Mouse (Mus musculus): ENCODE data around the gene Psme2.

Psme2 gene

GRCm38 (mm10) chr14:55590748-55591330 is at the start of gene Psme2:
Psme2 (minus strand) TSS chr14:55591113.
- DNase-seq (ENCODE audit: low spot score), result peak; percentile 89

- DNase-seq (ENCODE audit: low spot score), result no peak
These were observed 46.9 kb upstream of the Psme2 start, which contains the start of gene Gm49378 for GRCm38 (mm10) chr14:55637795-55638194. Gm49378 (minus strand) TSS chr14:55637895.

GRCm38 (mm10) chr14:55635523-55636007 is 44.7 kb upstream of the Psme2 start, which contains the start of gene Ipo4:
Ipo4 (minus strand) TSS chr14:55635957.
- peak; percentile 82 for DNase-seq (ENCODE audit: low spot score)

- DNase-seq (ENCODE audit: low spot score), result peak; percentile 37
These were observed 44.1 kb upstream of the Psme2 start for GRCm38 (mm10) chr14:55634874-55635522.

GRCm38 (mm10) chr14:55629312-55629711 is 38.4 kb upstream of the Psme2 start:
- DNase-seq (ENCODE audit: low spot score), result peak; percentile 32

- DNase-seq (ENCODE audit: low spot score), result no peak
These were observed 37.3 kb upstream of the Psme2 start for GRCm38 (mm10) chr14:55628077-55628827.

- DNase-seq (ENCODE audit: low spot score), result no peak
These were observed 27.7 kb upstream of the Psme2 start for GRCm38 (mm10) chr14:55618486-55619195.

- peak; percentile 32 for DNase-seq (ENCODE audit: low spot score)
These were observed 26.9 kb upstream of the Psme2 start, which contains the start of gene Rec8 for GRCm38 (mm10) chr14:55617822-55618221. Rec8 (plus strand) TSS chr14:55618037.

- no peak for DNase-seq (ENCODE audit: low spot score)
These were observed 25.9 kb upstream of the Psme2 start for GRCm38 (mm10) chr14:55616844-55617243.

- no peak for DNase-seq (ENCODE audit: low spot score)
These were observed 25.0 kb upstream of the Psme2 start for GRCm38 (mm10) chr14:55615876-55616275.

GRCm38 (mm10) chr14:55614565-55615178 is 23.8 kb upstream of the Psme2 start:
- no peak for DNase-seq (ENCODE audit: low spot score)

GRCm38 (mm10) chr14:55613346-55613745 is 22.4 kb upstream of the Psme2 start:
- no peak for DNase-seq (ENCODE audit: low spot score)

GRCm38 (mm10) chr14:55608339-55608738 is 17.4 kb upstream of the Psme2 start:
- DNase-seq (ENCODE audit: low spot score), result no peak

GRCm38 (mm10) chr14:55605743-55606459 is 15.0 kb upstream of the Psme2 start:
- no peak for DNase-seq (ENCODE audit: low spot score)

GRCm38 (mm10) chr14:55604823-55605222 is 13.9 kb upstream of the Psme2 start:
- no peak for DNase-seq (ENCODE audit: low spot score)

GRCm38 (mm10) chr14:55603633-55604576 is 13.0 kb upstream of the Psme2 start:
- DNase-seq (ENCODE audit: low spot score), result peak; percentile 87

- DNase-seq (ENCODE audit: low spot score), result no peak
These were observed 12.3 kb upstream of the Psme2 start, which contains the start of gene Irf9 for GRCm38 (mm10) chr14:55603271-55603632. Irf9 (plus strand) TSS chr14:55603571.

GRCm38 (mm10) chr14:55598521-55599390 is 7.8 kb upstream of the Psme2 start:
- no peak for DNase-seq (ENCODE audit: low spot score)

All from ovary, postnatal 36 days (tissue).